Mouse (Mus musculus): ENCODE data around the gene Mfsd10. TPM values are rescaled to one million over a fixed set of nuclear protein-coding genes. Genes with fewer than 3 reads are reported as not detected.
"Not testable (repeated sequence)": the region's sequence is repeated elsewhere in the genome, so short reads cannot be mapped to it uniquely, and the experiment has no call there.

Mfsd10 gene
- total RNA-seq, 2 experiments from 2014 or later, result 6.9 to 9.2 TPM

DNA sequence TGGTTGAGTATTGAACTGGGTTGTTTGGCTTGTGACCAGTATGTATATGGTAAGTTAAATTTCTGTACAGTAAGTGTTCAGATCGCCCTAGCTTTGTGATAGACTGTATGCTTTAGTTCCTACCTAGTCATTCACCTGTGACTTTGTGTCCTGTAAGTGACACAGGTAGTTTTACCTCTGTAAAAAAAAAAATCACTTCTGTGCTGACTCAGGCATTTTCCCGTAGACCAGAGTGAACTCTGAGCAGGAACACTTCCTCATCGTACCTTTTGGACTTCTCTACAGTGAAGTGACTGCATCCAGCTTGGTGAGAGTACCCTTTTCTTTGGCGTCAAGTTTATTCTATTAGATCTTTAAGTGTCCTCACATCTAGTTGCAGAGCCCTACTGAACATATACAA lies 27.0 kb downstream of the Mfsd10 start:
- intact Hi-C loops (cut with DNase I; ENCODE audit: low total_unique reads), result no loop called here

GRCm38 (mm10) chr5:34608226-34608625 lies 28.8 kb downstream of the Mfsd10 start:
- DNase-seq, result no peak
- intact Hi-C loops (cut with DNase I; ENCODE audit: low total_unique reads), result no loop called here

More for the DNA sequence above, 27.0 kb downstream of the Mfsd10 start:
- DNase-seq, result no peak

DNA sequence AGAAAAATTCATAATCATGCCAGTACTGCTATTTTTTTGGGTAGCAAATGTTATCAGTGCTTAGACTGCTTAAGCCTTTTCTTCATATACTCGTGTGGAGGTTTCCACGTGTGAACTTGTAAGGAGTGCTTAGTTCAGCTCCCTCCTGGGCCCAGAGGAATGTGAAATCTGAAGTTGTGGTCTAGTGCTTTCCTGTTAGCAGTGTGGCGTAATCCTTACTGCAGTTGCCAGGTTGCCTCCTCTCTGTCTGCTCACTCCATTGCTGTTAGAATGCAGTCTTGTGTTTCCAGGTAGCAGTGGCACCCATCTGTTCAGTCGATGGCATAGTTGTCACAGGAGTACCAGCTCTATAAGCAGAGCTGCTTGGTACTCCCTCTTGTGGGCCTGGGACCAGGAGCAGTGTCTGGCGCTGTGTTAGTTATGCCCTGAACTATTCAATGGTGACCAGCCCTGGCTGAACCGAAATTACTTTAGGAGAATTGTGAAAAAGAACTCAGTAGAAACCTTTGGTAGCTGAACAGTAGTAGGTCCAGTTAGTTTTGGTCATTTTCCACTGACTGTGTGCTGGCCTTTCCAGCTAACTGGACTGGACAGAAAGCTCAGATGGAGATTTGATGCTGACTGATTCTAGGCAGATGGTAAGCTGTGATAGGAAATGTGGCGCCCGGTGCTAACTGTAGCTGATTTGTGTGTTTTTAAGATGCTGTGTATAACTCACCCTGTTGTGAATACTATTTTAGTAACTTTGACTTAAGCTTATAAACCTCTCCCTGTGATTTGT lies 29.7 kb downstream of the Mfsd10 start:
- DNase-seq, result no peak
- intact Hi-C loops (cut with DNase I; ENCODE audit: low total_unique reads), result no loop called here

DNA sequence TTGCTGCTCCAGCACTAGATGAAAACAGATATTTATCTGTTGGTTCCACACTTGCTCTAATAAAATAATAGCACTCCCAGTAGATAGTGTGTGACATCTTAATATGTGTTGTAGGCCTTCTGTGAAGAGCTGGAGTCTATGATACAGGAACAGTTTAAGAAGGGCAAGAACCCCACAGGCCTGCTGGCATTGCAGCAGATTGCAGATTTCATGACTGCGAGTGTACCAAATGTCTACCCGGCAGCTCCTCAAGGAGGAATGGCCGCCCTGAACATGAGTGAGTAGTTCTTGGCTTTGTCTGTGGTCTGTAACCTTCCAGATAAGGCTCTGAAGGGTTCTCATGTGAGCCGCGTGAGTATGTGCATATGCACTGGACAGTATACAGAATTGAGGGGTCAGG lies 32.4 kb downstream of the Mfsd10 start:
- intact Hi-C loops (cut with DNase I; ENCODE audit: low total_unique reads), result no loop called here
- no peak for DNase-seq

- DNase-seq, result no peak
- intact Hi-C loops (cut with DNase I; ENCODE audit: low total_unique reads), result no loop called here
Observed at GRCm38 (mm10) chr5:34593202-34593727, 43.7 kb downstream of the Mfsd10 start.

DNA sequence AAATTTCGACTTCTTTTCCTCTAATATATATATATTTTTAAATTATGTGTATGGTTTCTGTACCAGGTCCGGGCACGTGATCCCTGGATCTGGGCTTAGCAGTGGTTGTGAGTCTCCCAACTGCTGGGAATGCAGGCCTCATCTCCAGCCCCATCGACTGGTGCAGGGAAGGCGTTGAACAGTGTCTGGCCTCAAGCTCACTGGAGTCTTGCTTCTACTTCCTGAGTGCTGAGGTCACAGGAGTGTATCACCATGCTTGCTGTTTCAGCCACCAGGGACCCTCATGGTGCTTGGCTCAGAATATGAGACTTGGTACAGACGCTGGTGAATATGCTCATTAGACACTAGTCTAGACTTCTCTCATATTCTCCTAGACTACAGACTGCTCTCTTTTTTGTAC lies 44.3 kb downstream of the Mfsd10 start:
- DNase-seq, result no peak
- intact Hi-C loops (cut with DNase I; ENCODE audit: low total_unique reads), result no loop called here

GRCm38 (mm10) chr5:34592224-34592623 lies 44.8 kb downstream of the Mfsd10 start:
- DNase-seq; intact Hi-C loops (cut with DNase I; ENCODE audit: low total_unique reads): not testable (repeated sequence)

GRCm38 (mm10) chr5:34591388-34592004 lies 45.5 kb downstream of the Mfsd10 start:
- intact Hi-C loops (cut with DNase I; ENCODE audit: low total_unique reads), result no loop called here
- DNase-seq, result no peak

DNA sequence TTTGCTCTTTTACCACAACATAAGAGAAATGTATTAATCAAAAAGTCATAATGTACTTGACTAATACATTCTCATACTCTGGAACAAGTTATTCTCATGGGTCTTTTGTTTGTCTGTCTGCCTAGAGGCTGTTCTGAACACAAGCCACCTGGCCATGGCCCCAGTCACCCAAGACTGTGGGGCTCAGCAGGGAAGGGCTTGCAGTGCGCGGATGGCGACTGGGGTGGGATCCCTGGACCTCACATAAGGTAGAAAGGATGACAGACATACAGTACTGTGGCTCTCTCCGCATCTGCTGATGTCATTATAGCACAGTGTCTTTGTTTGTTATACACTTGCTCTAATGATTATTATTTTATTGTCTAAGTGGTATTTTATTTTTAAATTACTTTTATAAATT lies 46.3 kb downstream of the Mfsd10 start:
- intact Hi-C loops (cut with DNase I; ENCODE audit: low total_unique reads), result no loop called here
- DNase-seq, result no peak

GRCm38 (mm10) chr5:34590059-34590458 lies 47.0 kb downstream of the Mfsd10 start:
- DNase-seq, result no peak
- intact Hi-C loops (cut with DNase I; ENCODE audit: low total_unique reads), result no loop called here

- DNase-seq, result no peak
- intact Hi-C loops (cut with DNase I; ENCODE audit: low total_unique reads), result no loop called here
Observed at GRCm38 (mm10) chr5:34587881-34588280, 49.1 kb downstream of the Mfsd10 start.

GRCm38 (mm10) chr5:34585216-34585615 lies 51.8 kb downstream of the Mfsd10 start:
- no peak for DNase-seq
- intact Hi-C loops (cut with DNase I; ENCODE audit: low total_unique reads), result no loop called here

Other genes starting within 250 kb of the Mfsd10 start
- gene Tnip2, start 123.2 kb downstream of the Mfsd10 start, total RNA-seq (2021), result 1 to 10 TPM; 2.4 to 2.7 TPM
- gene Sh3bp2, start 111.4 kb downstream of the Mfsd10 start, total RNA-seq (2021), result 1 to 10 TPM; 1.6 to 2.0 TPM
- gene Add1, start 63.5 kb downstream of the Mfsd10 start, total RNA-seq (2021), result 10 to 100 TPM; 79.1 to 93.4 TPM
- gene Nop14, start 22.9 kb upstream of the Mfsd10 start, total RNA-seq (2021), result 10 to 100 TPM in 1 of 2 experiments, 1 to 10 TPM in 1; 8.0 to 11.3 TPM
- gene Grk4, start 23.2 kb upstream of the Mfsd10 start, total RNA-seq (2021), result under 1 TPM; 0.64 to 0.96 TPM
- 1 to 10 TPM; 7.1 to 8.1 TPM for gene Htt, start 124.5 kb upstream of the Mfsd10 start, total RNA-seq (2021)